Mouse (Mus musculus) megakaryocyte progenitor cell, adult 5-6 weeks (primary cell): ENCODE data around the gene Arhgap4. TPM values are rescaled to one million over a fixed set of nuclear protein-coding genes. Genes with fewer than 3 reads are reported as not detected.

Experiments used
- ATAC-seq: replicated peaks from 2 replicates; pipeline ENCODE4 v1.8.0; 2016; ENCODE audit warnings: mild to moderate bottlenecking, moderate TSS enrichment, inconsistent platforms; ENCODE audit not compliant: poor library complexity
- total RNA-seq, 2 experiments: library from RNA; stranded (forward) in 1 of 2; stranded (reverse) in 1 of 2; fragments of 157-497, 149-512 nt in 1 of 2; fragments of 200-1000 nt in 1 of 2; gene quantifications; 2 replicates each; pipeline versions ENCODE4 v1.2.3 to v1.2.4; 2015 to 2017

Gene Arhgap4
- total RNA-seq, 2 experiments from 2014 or later, result 21.8 to 39.2 TPM

DNA sequence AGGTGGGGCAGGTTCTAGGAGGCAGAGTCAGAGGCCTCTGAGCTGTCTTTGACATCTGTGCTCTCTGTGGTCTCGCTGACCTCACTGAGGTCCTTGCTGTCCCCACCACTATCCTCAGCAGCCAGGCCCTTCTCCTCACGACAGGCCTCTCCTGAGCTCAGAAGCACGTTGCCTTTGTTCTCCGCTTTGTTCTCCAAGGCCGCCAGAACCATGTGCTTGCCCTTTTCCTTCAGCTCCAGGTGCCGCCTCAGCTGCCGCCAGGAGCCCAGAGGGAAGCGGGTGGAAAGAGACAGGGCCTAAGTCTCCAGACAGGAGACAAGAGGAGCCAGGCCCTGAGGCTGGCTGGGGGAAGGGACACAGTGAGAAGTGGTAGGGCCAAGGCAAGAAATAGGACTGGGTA, 4.7 kb downstream of the Arhgap4 start:
- ATAC-seq, result no peak

DNA sequence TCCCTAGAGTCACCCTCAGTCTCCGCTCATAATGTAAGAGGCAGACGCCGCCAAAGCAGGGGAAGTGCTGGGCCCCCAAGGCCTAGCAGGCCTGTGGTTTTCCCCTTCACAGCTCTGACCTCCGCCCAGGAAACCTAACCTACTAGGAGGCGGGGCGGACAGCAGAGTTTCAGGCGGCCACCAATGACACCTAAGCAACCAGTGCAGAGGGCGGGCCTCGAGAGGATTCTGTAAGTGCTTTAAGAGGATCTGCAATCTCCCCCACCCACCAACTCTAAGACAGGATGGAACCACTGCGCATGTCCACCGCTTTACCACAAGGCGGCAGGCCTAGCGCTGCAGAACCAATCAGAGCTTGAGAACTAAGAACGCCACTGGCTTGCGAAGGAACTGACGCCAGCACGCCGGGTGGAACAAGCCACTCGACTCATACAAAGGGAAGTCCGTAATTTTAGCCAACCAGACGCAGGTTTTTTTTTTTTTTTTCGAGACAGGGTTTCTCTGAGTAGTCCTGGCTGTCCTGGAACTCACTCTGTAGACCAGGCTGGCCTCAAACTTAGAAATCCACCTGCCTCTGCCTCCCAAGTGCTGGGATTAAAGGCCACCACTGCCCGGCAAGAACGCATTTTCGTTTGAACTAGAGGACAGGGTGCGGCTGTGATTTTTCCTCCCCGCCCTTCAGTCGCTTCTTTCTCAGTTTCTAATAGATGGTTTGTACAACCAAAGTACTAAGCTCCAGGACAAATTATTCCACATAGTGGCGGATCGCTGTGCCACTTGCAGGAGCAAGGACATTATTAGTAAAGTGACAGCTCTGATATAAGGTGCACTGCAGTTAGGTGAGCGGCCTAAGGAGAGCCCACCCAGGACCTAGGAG, 6.6 kb downstream of the Arhgap4 start:
- ATAC-seq, result peak; percentile 88

DNA sequence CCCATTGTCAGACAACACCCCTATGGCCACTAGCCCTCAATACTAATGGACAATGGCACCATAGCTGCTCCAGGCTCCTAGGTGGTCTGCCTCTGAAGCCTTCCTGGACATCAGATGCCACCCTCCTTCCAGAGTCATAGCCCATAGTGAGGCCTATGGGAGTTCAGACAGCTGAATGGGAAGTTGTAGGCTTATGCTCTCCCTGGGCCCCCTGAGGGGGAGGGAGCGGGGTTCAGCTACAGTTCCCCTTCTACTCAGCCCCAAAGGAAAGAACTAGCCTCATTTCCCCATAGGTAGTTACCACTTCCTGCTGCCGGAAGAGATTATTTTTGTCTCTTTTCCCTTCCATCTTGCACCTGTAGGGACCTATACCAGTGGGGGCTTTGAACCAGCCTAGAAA, 10.1 kb downstream of the Arhgap4 start:
- ATAC-seq, result peak; percentile 53

DNA sequence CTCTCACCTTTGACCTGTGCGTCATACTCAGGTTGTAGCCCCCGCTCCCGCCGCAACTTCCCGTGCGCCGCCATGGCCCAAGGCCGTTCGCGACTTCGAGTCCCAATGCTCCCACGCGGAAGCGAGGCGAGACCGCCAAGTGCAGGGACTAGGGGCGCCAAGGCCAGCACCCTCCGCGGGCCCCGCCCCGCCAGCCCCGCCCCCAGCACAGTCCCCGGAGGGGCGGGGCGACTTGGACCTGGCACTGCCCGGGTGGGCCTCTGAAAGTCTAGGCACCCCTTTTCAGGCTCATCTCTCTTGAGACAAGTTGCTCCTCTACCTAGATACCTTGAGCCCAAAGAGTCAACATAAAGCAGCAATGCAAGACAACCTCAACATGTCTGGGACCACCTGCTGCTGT, 10.5 kb downstream of the Arhgap4 start:
- peak; percentile 20; the same call in 1 of the 2 replicates for ATAC-seq

DNA sequence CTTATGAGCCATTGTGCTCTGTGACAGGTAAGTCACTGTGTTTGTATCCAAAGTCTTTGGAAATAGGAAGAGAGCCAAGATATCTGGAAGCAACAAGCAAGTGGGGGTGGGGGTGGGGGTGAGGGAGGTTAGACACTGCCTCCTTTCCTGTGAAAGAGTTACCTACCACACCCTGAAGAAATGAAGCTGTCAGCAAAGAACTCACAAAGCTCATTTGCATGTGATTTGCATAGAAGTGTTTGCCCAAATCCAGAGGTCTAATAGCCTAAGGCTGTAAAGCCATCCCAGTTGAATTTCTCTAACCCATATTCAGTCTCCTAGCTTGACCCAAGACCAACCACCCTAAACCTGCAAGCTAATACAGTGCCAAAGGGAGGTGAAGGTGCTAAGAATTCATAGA, 11.2 kb downstream of the Arhgap4 start:
- no peak for ATAC-seq

DNA sequence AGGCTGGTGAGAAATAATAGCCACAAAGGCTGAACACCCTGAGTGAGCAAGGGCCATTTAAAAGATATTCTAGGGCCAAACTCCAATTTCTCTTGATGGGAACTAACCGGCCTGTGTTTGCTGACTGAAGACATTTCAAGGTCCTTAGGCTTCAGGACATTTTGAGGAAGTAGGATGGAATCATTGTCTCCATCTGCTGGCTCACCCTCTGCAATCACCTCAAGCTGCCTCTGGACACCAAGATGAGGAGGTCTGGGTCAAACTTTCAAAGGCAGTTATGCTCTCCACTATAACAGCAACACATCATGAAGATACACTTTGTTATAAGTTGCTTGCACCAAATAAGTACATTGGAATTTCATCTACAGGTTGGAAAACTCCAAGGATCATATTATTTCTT, 11.6 kb downstream of the Arhgap4 start:
- no peak for ATAC-seq

DNA sequence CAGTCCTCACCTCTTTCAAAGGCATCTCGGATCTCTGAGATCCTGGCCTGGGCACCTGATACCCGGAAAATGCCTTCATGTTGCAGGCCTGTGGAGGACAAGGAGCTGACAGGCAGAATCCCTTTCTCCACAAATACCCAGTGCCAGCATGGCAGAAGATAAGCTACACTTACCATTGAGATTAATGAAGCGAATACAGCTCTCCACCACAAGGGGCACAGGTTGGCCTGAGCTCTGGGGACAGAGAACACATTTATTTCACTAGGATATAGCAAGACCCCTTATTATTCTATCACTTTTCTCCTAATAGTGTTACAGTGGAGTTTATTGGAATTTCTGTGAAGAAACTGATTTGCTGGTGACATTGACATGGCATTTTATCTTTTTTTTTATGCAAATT, 23.7 kb downstream of the Arhgap4 start:
- peak; percentile 74 for ATAC-seq

DNA sequence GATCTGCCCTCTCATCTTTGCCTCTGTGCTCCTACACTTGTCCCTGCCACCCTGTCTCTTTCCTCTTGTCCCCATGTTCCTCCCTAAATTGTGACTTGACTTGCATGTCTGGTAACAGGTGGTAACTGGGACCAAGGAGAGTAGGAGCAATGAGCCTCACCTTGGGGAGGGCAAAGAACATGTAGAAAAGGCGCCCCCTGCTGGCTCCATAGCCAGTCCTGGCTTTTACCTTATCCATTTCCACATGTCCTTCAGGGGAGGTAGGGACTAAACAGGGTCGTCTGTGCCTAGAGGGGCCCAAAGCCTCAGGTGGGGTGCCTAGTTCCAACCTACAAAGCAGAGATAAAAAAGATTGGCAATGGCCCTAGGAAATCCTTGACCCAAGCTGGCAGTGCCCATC, 26.0 kb downstream of the Arhgap4 start, which contains the start of gene L1cam:
Gene L1cam (minus strand): TSS at position 387 of the 400 bp plus-strand sequence.
- ATAC-seq, result 0 out of 2 replicates have a peak, but pooled peaks have one; percentile 37

DNA sequence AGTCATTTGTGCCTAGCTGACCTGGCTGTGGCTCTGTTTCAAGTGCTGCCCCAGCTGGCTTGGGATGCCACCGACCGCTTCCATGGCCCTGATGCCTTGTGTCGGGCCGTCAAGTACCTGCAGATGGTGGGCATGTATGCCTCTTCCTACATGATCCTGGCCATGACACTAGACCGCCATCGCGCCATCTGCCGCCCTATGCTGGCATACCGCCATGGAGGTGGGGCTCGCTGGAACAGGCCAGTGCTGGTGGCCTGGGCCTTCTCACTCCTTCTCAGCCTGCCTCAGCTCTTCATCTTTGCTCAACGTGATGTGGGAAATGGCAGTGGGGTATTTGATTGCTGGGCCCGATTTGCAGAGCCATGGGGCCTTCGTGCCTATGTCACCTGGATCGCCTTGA, 28.8 kb downstream of the Arhgap4 start:
- ATAC-seq, result no peak

DNA sequence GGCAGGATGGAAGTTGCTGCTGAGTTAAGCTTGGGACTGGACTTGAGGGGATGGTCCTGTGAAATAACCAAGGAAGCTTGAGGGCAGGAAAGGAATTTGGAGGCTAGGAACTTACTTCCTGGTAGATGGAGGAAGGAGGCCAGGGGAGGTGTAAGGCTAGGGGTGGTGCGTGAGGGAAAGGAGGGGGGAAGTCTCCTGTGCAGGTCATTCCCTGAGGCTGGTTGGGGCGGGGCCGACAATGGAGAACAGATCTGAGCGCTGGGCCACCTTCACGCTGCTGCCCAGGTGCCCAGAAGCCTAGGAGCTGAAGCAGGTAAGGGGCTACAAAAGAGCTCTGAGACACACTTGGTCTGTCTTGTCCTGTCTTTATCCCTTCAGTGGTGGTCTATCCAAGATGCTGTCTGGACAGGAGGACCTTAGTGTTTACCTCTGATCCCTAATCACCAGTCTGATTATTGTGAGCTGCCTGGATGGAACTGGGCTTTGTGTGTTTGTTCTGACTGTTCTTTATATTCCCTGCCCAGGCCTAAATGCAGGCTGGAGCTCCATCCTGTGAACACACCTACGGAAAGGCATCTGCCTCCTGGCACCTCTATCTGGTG, 30.0 kb downstream of the Arhgap4 start, which contains the start of gene Avpr2:
Gene Avpr2 (plus strand): TSS at position 552 of the 602 bp plus-strand sequence.
- ATAC-seq, result no peak; the same call in 1 of the 2 replicates

DNA sequence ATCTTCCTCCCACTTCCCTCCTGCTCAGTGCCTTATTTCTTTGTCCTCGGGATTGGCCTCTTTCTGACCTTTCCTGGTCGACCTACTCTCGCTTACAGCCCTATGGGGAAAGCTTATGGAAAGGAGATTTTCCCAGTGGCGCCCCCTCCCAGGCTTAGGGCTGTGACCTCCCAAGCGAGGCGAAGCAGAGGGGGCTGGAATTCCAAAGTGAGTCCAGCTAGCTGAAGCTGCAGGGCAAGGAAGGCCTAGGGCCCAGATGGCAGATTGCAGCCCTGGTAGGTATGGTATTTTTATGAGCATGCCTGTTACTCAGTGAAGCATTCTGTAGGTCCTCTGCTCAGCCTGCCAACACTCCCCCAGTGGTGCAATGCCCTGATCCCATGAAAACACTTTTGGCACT, 40.2 kb downstream of the Arhgap4 start:
- ATAC-seq, result no peak

DNA sequence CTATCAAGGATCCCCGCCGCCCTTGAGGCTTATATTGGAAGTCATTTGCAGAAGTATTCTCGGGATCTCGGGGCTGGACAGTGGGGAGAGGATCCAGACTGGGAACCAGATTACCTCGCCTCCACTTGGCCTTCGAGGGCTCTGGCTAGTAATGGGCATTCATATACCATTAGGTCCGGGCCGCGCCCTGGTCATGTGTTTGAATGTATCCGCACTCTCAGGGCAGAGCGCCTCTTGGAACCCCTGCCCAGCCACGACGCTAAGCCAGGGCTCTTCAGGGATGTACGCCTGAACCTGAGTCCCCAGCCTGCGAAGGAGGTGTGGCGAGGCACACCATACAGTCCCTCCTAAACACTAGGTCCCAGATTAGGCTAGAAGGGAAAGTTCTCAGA, 40.6 kb downstream of the Arhgap4 start:
- ATAC-seq, result no peak

DNA sequence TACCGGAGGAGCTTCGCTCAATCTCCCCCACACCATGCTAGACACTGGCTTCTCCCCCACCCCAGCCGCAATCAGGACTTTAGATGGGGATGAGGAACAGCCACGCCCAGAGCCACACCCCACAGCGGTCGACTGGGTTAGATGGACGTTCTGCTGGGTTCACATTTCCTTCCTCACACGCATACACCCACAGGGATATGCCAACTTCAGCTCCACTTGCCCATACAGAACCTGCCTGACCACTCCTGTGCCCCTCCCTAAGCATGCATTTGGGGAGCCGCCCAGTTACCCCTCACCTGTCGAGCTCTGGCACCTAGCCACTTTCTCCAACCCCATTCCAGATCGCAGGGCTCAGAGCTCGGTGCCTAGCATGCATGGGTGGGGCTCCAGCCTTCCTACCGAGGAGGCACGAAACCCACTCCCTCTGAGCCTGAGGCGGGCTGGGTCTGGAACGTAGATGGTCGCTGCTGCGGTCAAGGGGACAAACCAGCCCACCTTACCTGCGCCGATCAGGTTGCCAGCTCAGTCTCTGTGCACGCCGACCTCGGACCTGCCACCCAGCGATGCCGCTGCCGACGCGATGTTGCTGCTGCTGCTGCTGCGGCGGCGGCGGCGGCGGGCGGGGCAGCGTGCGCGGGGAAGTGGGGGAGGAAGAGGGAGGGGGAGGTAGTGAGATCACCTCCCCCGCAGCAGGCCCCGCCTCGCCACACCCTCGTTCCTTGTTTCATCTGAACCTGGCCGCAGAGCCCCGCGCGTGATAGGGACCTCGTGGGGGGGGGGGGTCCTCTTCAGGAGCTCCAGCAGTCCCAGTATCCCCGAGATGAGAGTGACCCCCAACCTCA, 41.3 kb downstream of the Arhgap4 start:
- ATAC-seq, result peak; percentile 66

DNA sequence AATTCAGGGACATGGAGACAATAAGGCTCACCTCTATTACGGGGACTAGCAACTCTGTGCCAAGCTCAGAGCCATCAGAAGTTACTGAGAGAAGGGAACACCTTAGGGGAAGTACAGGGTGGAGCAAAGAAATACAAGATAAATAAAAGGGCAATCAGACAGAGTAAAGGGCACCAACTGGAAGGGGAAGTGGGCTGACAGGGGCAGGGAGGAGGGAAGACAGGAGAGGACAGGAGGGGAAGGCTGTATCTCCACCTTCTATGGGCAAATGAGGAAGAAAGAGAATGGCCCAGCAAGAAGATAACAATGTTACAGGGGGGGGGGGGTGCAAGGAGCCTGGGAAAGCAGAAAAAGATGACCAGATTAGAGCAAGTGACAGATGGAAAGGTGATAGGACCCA, 44.7 kb downstream of the Arhgap4 start:
- peak; percentile 68 for ATAC-seq

DNA sequence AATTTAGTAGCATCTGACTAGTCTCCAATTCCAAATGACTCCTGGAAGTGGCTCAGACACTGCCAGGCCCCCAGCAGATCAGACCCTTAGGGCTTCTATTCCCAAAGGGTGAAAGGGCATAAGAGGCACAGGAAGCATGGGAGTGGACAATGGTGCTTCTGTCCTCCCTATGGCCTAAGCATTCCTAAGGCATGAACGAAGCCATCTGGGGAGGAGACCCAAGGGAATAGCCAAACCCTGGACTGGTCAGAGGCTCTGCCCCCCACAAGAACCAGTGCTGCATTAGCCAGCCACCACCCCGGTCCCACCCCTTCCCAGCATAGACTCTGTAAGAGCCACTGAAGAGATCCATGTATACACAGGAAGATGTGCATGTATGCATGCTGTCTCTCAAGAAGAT, 45.8 kb downstream of the Arhgap4 start:
- no peak for ATAC-seq

DNA sequence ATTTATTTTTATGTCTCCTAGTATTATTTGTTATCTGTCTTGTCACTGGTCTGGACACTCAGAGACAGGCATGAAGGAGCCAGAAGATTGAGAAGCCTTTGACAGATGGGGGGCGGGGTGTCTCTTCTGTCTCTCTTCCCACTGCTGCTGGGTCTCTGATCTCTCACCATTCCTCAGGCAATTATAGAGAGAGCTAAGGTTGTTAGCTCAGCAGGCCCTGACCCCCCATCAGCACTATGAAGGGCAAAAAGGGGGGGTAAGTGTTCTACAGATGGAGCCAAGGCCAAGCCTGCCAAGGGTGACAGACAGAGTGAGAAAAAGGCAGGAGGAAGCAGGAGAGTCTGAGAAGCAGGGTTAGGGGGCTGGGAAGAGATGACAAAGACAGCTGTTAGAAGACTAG, 49.7 kb downstream of the Arhgap4 start:
- no peak for ATAC-seq

DNA sequence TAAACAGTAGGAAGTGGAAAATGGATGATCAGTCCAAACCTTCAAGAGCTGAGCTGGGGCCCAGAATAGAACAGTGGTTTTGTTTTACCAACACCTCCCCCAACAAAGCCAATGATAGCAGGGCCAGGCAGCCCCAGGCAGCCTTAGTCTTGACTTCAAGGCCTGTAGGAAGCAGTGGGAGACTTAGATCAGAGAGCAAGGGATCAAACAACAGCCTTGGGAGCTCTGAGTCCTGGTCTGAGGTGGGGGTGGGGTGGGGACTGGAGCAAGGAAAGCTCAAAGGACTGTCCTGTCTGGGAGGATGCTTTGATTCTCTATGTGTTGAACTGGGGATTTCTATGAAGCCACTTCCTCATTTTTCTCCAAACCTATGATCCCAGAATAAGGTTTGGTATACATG, 50.2 kb downstream of the Arhgap4 start:
- no peak for ATAC-seq

DNA sequence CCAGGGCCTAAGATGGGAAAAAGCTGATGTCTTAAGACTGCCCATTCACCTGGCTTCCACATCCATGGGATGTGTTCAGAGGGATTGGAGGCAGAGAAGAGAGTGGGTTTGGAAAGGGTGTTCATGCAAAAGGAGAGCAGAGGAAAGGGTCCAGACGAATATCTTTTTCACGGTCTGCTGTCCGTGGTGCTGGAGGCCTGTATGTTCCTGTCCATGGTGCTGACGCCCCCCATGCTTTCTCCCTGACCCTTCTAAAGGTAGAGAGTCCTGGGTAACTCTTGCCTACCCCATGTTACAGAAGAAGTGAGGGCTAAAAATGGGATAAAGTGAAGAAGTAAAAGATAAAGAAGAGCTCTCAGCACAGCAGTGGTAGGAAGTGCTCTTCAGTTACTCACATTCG, 52.3 kb downstream of the Arhgap4 start:
- ATAC-seq, result peak; percentile 95

DNA sequence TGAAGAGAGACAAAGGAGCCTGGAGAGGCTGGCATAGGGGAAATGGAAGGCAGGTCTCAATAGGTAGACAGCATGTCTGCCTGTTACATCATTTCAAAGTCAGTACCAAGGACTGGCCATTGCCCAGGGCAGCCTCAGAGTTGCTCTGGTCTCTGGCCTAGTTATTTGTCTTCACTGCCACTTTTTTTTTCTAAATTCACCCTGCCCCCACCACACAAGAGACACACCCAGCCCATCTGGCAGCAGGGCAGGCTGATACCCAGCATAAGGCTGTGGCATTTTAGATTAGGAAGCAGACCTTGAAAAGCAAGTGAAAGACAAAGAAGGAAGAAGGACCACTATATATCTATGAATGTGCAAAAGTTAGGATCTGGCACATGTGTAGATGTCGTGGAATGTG, 53.8 kb downstream of the Arhgap4 start:
- peak; percentile 78 for ATAC-seq

DNA sequence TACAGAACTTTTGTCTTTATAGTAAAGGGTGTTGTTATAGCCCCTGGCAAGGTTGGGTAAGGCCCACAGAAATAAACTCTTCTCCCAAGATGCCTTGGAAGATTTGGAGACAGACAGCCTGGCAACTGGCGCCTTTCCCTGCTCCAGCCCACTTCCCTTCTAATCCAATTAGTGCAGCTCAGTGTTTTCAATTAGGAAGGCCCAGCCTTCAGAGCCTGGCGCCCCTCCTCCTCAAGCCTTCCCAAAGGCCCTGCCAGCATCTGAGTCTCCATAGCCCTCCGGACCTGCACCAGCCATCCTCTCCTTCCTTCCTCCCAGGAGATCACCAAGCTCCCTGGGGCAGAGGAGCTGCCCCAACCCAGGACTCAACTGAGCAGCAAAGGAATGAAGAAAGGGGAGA, 54.4 kb downstream of the Arhgap4 start:
- no peak for ATAC-seq

DNA sequence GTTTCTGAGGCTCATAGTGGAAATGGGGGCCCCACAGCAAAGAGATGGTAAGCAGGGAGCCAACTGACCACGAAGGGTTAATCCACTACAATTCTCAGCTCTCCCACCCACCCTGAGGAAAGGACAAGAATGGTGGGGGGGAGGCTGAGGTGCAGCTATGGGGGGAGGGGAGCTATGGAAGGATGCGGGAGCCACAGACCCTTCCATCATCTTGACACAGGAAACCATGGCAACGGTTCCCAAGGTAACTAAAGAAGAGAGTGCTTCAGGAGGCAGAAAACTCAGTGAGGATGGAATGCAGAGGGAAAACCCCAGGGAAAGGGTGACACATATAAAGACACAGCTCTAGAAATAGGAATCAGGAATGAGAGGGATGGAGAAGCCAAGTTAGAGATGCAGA, 57.0 kb downstream of the Arhgap4 start:
- ATAC-seq, result no peak

DNA sequence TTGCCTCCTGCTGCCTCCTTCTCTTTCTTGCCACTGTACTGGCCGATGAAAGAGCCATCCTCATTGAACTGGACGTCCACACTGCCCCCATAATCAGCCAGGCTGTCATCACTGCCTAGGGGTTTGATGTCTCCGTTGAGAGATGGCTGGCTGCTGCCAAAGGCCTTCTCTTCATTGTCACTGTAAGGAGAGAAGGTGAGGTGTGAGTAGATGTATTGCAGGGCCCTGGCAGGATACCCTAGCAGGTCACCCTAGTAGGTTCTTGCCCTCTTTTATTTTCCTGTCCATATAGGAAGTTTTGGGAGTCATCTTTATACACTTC, 66.6 kb downstream of the Arhgap4 start:
- ATAC-seq, result no peak
